Mouse (Mus musculus): ENCODE results near the gene Ldlrap1. TPM values are rescaled to one million over a fixed set of nuclear protein-coding genes. Genes with fewer than 3 reads are reported as not detected.

Ldlrap1 gene
- polyA plus RNA-seq, 1 experiment = 13.3 TPM

GRCm38 (mm10) chr4:134741949-134742348, 25.9 kb downstream of the Ldlrap1 start:
- Histone ChIP-seq H3K4me3 (ENCODE audit: insufficient read depth, low read length) (no peak overlapping the region), H3K4me1 (ENCODE audit: control insufficient read depth, insufficient read depth, low read length) (peaks cover 4% of the 10 kb centered on the region), H3K27ac (ENCODE audit: insufficient read depth, low read length) (no peak overlapping the region)
- TF ChIP-seq POLR2A (IDR thresholded peaks at IDR 0.05; ENCODE audit: low read depth, low read length) (no peak), CTCF (IDR thresholded peaks at IDR 0.05; ENCODE audit: borderline replicate concordance, insufficient read depth, low read length) (no peak)

- Histone ChIP-seq H3K27ac (ENCODE audit: insufficient read depth, low read length) (no peak overlapping the region), H3K4me1 (ENCODE audit: control insufficient read depth, insufficient read depth, low read length) (peaks cover 4% of the 10 kb centered on the region), H3K4me3 (ENCODE audit: insufficient read depth, low read length) (no peak overlapping the region)
- TF ChIP-seq CTCF (IDR thresholded peaks at IDR 0.05; ENCODE audit: borderline replicate concordance, insufficient read depth, low read length) (no peak), POLR2A (IDR thresholded peaks at IDR 0.05; ENCODE audit: low read depth, low read length) (no peak)
These were observed 27.6 kb downstream of the Ldlrap1 start for GRCm38 (mm10) chr4:134740186-134740585.

- no peak overlapping the region for H3K27ac ChIP-seq (ENCODE audit: insufficient read depth, low read length)
- no peak overlapping the region for H3K4me3 ChIP-seq (ENCODE audit: insufficient read depth, low read length)
- no peak for TF ChIP-seq CTCF (IDR thresholded peaks at IDR 0.05; ENCODE audit: borderline replicate concordance, insufficient read depth, low read length)
- no peak for TF ChIP-seq POLR2A (IDR thresholded peaks at IDR 0.05; ENCODE audit: low read depth, low read length)
- H3K4me1 ChIP-seq (ENCODE audit: control insufficient read depth, insufficient read depth, low read length) = peaks cover 4% of the 10 kb centered on the region
These were observed 28.3 kb downstream of the Ldlrap1 start for GRCm38 (mm10) chr4:134739530-134739929.

GRCm38 (mm10) chr4:134737365-134737910, 30.4 kb downstream of the Ldlrap1 start:
- TF ChIP-seq CTCF (IDR thresholded peaks at IDR 0.05; ENCODE audit: borderline replicate concordance, insufficient read depth, low read length) (no peak), POLR2A (IDR thresholded peaks at IDR 0.05; ENCODE audit: low read depth, low read length) (no peak)
- Histone ChIP-seq H3K4me1 (ENCODE audit: control insufficient read depth, insufficient read depth, low read length) (peaks cover 5% of the 10 kb centered on the region; the same call in 1 of the 2 replicates), H3K27ac (ENCODE audit: insufficient read depth, low read length) (no peak overlapping the region), H3K4me3 (ENCODE audit: insufficient read depth, low read length) (no peak overlapping the region)

GRCm38 (mm10) chr4:134736147-134736546, 31.7 kb downstream of the Ldlrap1 start:
- TF ChIP-seq CTCF (IDR thresholded peaks at IDR 0.05; ENCODE audit: borderline replicate concordance, insufficient read depth, low read length) = no peak
- TF ChIP-seq POLR2A (IDR thresholded peaks at IDR 0.05; ENCODE audit: low read depth, low read length) = no peak
- H3K4me1 ChIP-seq (ENCODE audit: control insufficient read depth, insufficient read depth, low read length) = peaks cover 5% of the 10 kb centered on the region; the same call in 1 of the 2 replicates
- no peak overlapping the region for H3K27ac ChIP-seq (ENCODE audit: insufficient read depth, low read length)
- H3K4me3 ChIP-seq (ENCODE audit: insufficient read depth, low read length) = no peak overlapping the region

- H3K27ac ChIP-seq (ENCODE audit: insufficient read depth, low read length) = no peak overlapping the region
- TF ChIP-seq POLR2A (IDR thresholded peaks at IDR 0.05; ENCODE audit: low read depth, low read length) (no peak), CTCF (IDR thresholded peaks at IDR 0.05; ENCODE audit: borderline replicate concordance, insufficient read depth, low read length) (no peak)
- no peak overlapping the region for H3K4me3 ChIP-seq (ENCODE audit: insufficient read depth, low read length)
- H3K4me1 ChIP-seq (ENCODE audit: control insufficient read depth, insufficient read depth, low read length) = peaks cover 5% of the 10 kb centered on the region; the same call in 1 of the 2 replicates
These were observed 33.2 kb downstream of the Ldlrap1 start for GRCm38 (mm10) chr4:134734629-134735081.

- no peak overlapping the region for H3K27ac ChIP-seq (ENCODE audit: insufficient read depth, low read length)
- TF ChIP-seq POLR2A (IDR thresholded peaks at IDR 0.05; ENCODE audit: low read depth, low read length) (no peak), CTCF (IDR thresholded peaks at IDR 0.05; ENCODE audit: borderline replicate concordance, insufficient read depth, low read length) (no peak)
- peaks cover 5% of the 10 kb centered on the region; the same call in 1 of the 2 replicates for H3K4me1 ChIP-seq (ENCODE audit: control insufficient read depth, insufficient read depth, low read length)
- H3K4me3 ChIP-seq (ENCODE audit: insufficient read depth, low read length) = no peak overlapping the region
These were observed 33.7 kb downstream of the Ldlrap1 start for GRCm38 (mm10) chr4:134734038-134734628.

GRCm38 (mm10) chr4:134733371-134733770, 34.5 kb downstream of the Ldlrap1 start:
- Histone ChIP-seq H3K4me1 (ENCODE audit: control insufficient read depth, insufficient read depth, low read length) (peaks cover 5% of the 10 kb centered on the region; the same call in 1 of the 2 replicates), H3K27ac (ENCODE audit: insufficient read depth, low read length) (no peak overlapping the region), H3K4me3 (ENCODE audit: insufficient read depth, low read length) (no peak overlapping the region)
- TF ChIP-seq POLR2A (IDR thresholded peaks at IDR 0.05; ENCODE audit: low read depth, low read length) (no peak), CTCF (IDR thresholded peaks at IDR 0.05; ENCODE audit: borderline replicate concordance, insufficient read depth, low read length) (no peak)

GRCm38 (mm10) chr4:134730106-134730505, 37.7 kb downstream of the Ldlrap1 start:
- TF ChIP-seq CTCF (IDR thresholded peaks at IDR 0.05; ENCODE audit: borderline replicate concordance, insufficient read depth, low read length) (no peak), POLR2A (IDR thresholded peaks at IDR 0.05; ENCODE audit: low read depth, low read length) (no peak)
- no peak overlapping the region for H3K27ac ChIP-seq (ENCODE audit: insufficient read depth, low read length)
- no peak overlapping the region for H3K4me3 ChIP-seq (ENCODE audit: insufficient read depth, low read length)
- peaks cover 5% of the 10 kb centered on the region; the same call in 1 of the 2 replicates for H3K4me1 ChIP-seq (ENCODE audit: control insufficient read depth, insufficient read depth, low read length)

GRCm38 (mm10) chr4:134725735-134726345, 42.0 kb downstream of the Ldlrap1 start:
- peaks cover 4% of the 10 kb centered on the region; the same call in 1 of the 2 replicates for H3K4me1 ChIP-seq (ENCODE audit: control insufficient read depth, insufficient read depth, low read length)
- H3K27ac ChIP-seq (ENCODE audit: insufficient read depth, low read length) = no peak overlapping the region
- no peak overlapping the region for H3K4me3 ChIP-seq (ENCODE audit: insufficient read depth, low read length)
- TF ChIP-seq POLR2A (IDR thresholded peaks at IDR 0.05; ENCODE audit: low read depth, low read length) (no peak), CTCF (IDR thresholded peaks at IDR 0.05; ENCODE audit: borderline replicate concordance, insufficient read depth, low read length) (no peak)

All from embryonic fibroblast, embryonic 13.5 days (primary cell).